Mouse (Mus musculus) embryonic fibroblast, embryonic 13.5 days (primary cell): ENCODE results near the gene Plcg1.

Experiments
- CTCF ChIP-seq: IDR thresholded peaks from 2 replicates; pipeline ENCODE4 v1.5.1; 2011; ENCODE audit warnings: mild to moderate bottlenecking, control low read depth, low read length, moderate library complexity, borderline replicate concordance; ENCODE audit not compliant: insufficient read depth
- POLR2A ChIP-seq: IDR thresholded peaks from 2 replicates; pipeline ENCODE4 v1.6.1; 2011; ENCODE audit warnings: low read depth, mild to moderate bottlenecking, control low read depth, low read length, moderate library complexity

DNA sequence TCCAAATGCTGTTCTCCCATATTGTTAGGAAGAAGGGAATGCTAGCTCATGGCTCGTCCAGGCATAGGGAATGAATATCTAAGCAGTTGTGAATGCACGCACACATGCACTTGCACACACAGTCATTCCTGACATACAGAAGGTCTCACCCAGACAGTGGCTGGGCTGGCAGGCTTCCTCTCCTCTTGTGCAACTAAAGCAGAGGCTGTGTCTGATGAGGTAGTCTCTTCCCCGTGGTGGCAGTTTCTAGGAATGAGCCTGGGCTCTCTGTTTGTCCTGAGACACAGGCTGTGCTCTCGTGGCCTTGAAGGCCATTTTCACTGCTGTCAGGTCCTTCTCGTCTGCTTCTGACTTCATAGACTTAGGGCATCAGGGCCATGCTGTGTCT lies 13.7 kb downstream of the Plcg1 start:
- no peak for TF ChIP-seq POLR2A
- TF ChIP-seq CTCF: no peak
